Mouse (Mus musculus): Measurements from ENCODE around the gene Lekr1.

The Lekr1 gene

GRCm38 (mm10) chr3:65665977-65666766, at the start of gene Lekr1:
Lekr1 (plus strand) TSS chr3:65666228.
- peak; percentile 92 for DNase-seq

- no peak for DNase-seq
Observed at GRCm38 (mm10) chr3:65617507-65617906, 48.5 kb upstream of the Lekr1 start.

GRCm38 (mm10) chr3:65619340-65619739, 46.7 kb upstream of the Lekr1 start:
- no peak for DNase-seq

- DNase-seq, result no peak
Observed at GRCm38 (mm10) chr3:65623057-65623456, 43.0 kb upstream of the Lekr1 start.

- no peak for DNase-seq
Observed at GRCm38 (mm10) chr3:65625496-65626289, 40.3 kb upstream of the Lekr1 start.

GRCm38 (mm10) chr3:65626290-65626914, 39.6 kb upstream of the Lekr1 start:
- no peak for DNase-seq

- DNase-seq, result no peak
Observed at GRCm38 (mm10) chr3:65627021-65627706, 38.9 kb upstream of the Lekr1 start.

GRCm38 (mm10) chr3:65627707-65628028, 38.4 kb upstream of the Lekr1 start:
- DNase-seq, result no peak

GRCm38 (mm10) chr3:65629565-65630112, 36.4 kb upstream of the Lekr1 start:
- no peak for DNase-seq

- DNase-seq, result no peak
Observed at GRCm38 (mm10) chr3:65633604-65634003, 32.4 kb upstream of the Lekr1 start.

GRCm38 (mm10) chr3:65635983-65636382, 30.0 kb upstream of the Lekr1 start:
- no peak for DNase-seq

- no peak for DNase-seq
Observed at GRCm38 (mm10) chr3:65637313-65637712, 28.7 kb upstream of the Lekr1 start.

GRCm38 (mm10) chr3:65638896-65639295, 27.1 kb upstream of the Lekr1 start:
- DNase-seq, result no peak

- DNase-seq, result no peak
Observed at GRCm38 (mm10) chr3:65639454-65640014, 26.5 kb upstream of the Lekr1 start.

GRCm38 (mm10) chr3:65642959-65643358, 23.1 kb upstream of the Lekr1 start:
- no peak for DNase-seq

- no peak for DNase-seq
Observed at GRCm38 (mm10) chr3:65643654-65644053, 22.4 kb upstream of the Lekr1 start.

GRCm38 (mm10) chr3:65647592-65647991, 18.4 kb upstream of the Lekr1 start:
- no peak for DNase-seq

- DNase-seq, result no peak
Observed at GRCm38 (mm10) chr3:65648913-65649312, 17.1 kb upstream of the Lekr1 start.

GRCm38 (mm10) chr3:65650156-65650815, 15.7 kb upstream of the Lekr1 start:
- no peak for DNase-seq

GRCm38 (mm10) chr3:65654541-65655206, 11.4 kb upstream of the Lekr1 start:
- peak; percentile 60 for DNase-seq

GRCm38 (mm10) chr3:65656451-65656850, 9.6 kb upstream of the Lekr1 start:
- no peak for DNase-seq
